Mouse (Mus musculus) megakaryocyte, embryonic 14.5 days (primary cell): ENCODE data around the gene Scg5. TPM values are rescaled to one million over a fixed set of nuclear protein-coding genes. Genes with fewer than 3 reads are reported as not detected.

Experiments
- H3K27me3 ChIP-seq: replicated peaks from 2 replicates; pipeline ENCODE3; 2012; ENCODE audit warnings: inconsistent platforms
- H3K36me3 ChIP-seq: replicated peaks from 2 replicates; pipeline ENCODE3; 2012; ENCODE audit warnings: low read length, inconsistent platforms, mixed read lengths
- H3K4me1 ChIP-seq: 2 replicates; pipeline ENCODE4 v1.6.1; 2012; ENCODE audit warnings: inconsistent platforms
- H3K4me3 ChIP-seq: replicated peaks from 2 replicates; pipeline ENCODE3; 2012; ENCODE audit warnings: moderate library complexity, mild to moderate bottlenecking, inconsistent platforms
- H3K9me3 ChIP-seq: 2 replicates; pipeline ENCODE4 v1.6.1; 2012; ENCODE audit warnings: inconsistent platforms
- FLI1 ChIP-seq: IDR thresholded peaks from 2 replicates; pipeline ENCODE4 v1.6.1; 2012; ENCODE audit warnings: low read length, inconsistent platforms, mixed read lengths
- GATA1 ChIP-seq: IDR thresholded peaks from 3 replicates; pipeline ENCODE4 v1.6.1; 2012; ENCODE audit warnings: mixed read lengths, low read length, inconsistent platforms, borderline replicate concordance
- polyA plus RNA-seq: library from polyadenylated mRNA; stranded (reverse); fragments of >175 nt; gene quantifications from 2 replicates; pipeline ENCODE4 v1.2.3, GENCODE M21; 2012; ENCODE audit warnings: low replicate concordance; ENCODE audit not compliant: insufficient read depth

Scg5 gene
- polyA plus RNA-seq, 1 experiment, result not detected

GRCm38 (mm10) chr2:113757525-113758310 is 71.2 kb downstream of the Scg5 start:
- H3K4me1 ChIP-seq, result peaks cover 6% of the 10 kb centered on the region; the same call in 1 of the 2 replicates
- H3K36me3 ChIP-seq, result no peaks in the 10 kb centered on the region
- no peak for TF ChIP-seq FLI1
- no peak for TF ChIP-seq GATA1
- no peak overlapping the region for H3K4me3 ChIP-seq
- peaks cover 41% of the 10 kb centered on the region for H3K27me3 ChIP-seq
- H3K9me3 ChIP-seq, result peaks cover 3% of the 10 kb centered on the region; the same call in 1 of the 2 replicates

DNA sequence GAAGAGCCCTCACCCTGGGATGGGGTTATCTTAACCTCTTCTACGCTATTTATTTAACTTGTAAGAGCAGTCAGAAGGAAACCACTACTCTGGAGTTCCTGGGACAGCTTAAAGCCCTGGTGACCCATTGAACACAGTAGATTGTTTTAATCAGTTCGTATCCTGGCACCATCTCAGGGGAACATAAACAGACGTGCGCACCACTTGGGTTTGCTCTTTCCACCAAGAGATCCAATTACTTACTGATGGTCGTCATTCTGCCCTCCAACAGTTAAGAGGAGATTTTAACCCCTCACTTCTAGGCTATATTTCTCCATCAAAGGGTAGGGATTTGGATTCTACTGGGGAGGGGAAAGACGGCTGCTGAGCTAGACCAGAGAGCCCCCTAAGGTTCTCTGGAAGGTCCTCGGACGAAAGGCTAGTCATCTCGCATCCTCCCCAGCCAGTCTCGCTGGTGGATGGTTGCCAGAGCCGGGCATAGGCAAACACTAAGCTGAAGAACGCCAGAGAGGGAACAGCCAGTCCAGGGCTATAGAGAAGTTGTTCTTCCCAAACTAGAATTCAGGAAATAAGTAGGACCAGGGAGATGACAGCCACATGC is 71.9 kb downstream of the Scg5 start:
- H3K27me3 ChIP-seq, result peaks cover 38% of the 10 kb centered on the region
- no peak overlapping the region for H3K4me3 ChIP-seq
- no peaks in the 10 kb centered on the region for H3K36me3 ChIP-seq
- H3K4me1 ChIP-seq, result peaks cover 6% of the 10 kb centered on the region; the same call in 1 of the 2 replicates
- H3K9me3 ChIP-seq, result peaks cover 3% of the 10 kb centered on the region; the same call in 1 of the 2 replicates
- TF ChIP-seq GATA1, result no peak
- no peak for TF ChIP-seq FLI1

- TF ChIP-seq FLI1, result no peak
- TF ChIP-seq GATA1, result no peak
- no peak overlapping the region for H3K4me3 ChIP-seq
- no peaks in the 10 kb centered on the region for H3K36me3 ChIP-seq
- H3K9me3 ChIP-seq, result peaks cover 9% of the 10 kb centered on the region
- H3K27me3 ChIP-seq, result no peaks in the 10 kb centered on the region
- H3K4me1 ChIP-seq, result no peaks in the 10 kb centered on the region
These were observed 79.2 kb downstream of the Scg5 start for GRCm38 (mm10) chr2:113749721-113750120.

DNA sequence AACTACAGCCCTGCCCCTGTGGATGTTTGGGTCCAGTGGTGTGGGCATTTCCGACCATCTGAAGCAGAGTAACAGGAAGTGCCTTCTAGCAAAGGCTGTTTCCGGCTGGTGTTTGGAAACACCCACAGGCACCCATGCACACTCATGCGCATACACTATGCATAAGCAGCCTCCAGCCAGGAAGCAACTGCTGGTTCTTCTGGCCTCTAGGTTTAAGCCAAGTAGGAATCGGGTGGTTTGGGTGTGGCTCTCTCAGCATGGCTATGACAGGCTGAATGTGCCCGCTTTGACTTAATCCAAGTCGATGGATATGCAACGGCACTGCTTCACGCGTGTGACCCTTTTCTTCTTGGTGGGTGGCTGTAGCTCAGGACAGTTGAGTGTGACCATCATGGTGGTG is 79.6 kb downstream of the Scg5 start:
- H3K4me3 ChIP-seq, result no peak overlapping the region
- H3K9me3 ChIP-seq, result peaks cover 9% of the 10 kb centered on the region
- no peaks in the 10 kb centered on the region for H3K4me1 ChIP-seq
- H3K36me3 ChIP-seq, result no peaks in the 10 kb centered on the region
- no peaks in the 10 kb centered on the region for H3K27me3 ChIP-seq
- TF ChIP-seq GATA1 (no peak), FLI1 (no peak)

GRCm38 (mm10) chr2:113728581-113728980 is 100.3 kb downstream of the Scg5 start:
- Histone ChIP-seq H3K4me3 (no peak overlapping the region), H3K9me3 (no peaks in the 10 kb centered on the region), H3K36me3 (no peaks in the 10 kb centered on the region), H3K27me3 (no peaks in the 10 kb centered on the region), H3K4me1 (no peaks in the 10 kb centered on the region)
- TF ChIP-seq FLI1, result no peak
- TF ChIP-seq GATA1, result no peak

Other genes starting within 250 kb of the Scg5 start
- 0.12 TPM in 1 of 2 replicates, not detected in the other for gene Grem1, start 70.5 kb downstream of the Scg5 start, polyA plus RNA-seq
- 3.6 and 4.6 TPM in 2 replicates for gene Arhgap11a, start 19.5 kb upstream of the Scg5 start, polyA plus RNA-seq
- gene Gjd2, start 184.5 kb upstream of the Scg5 start, polyA plus RNA-seq, result 0.77 TPM in 1 of 2 replicates, not detected in the other
- gene Actc1, start 224.4 kb upstream of the Scg5 start, polyA plus RNA-seq, result not detected in 2 replicates